Mouse (Mus musculus): ENCODE measurements around the gene Ifngr2.
A peak's percentile ranks its signal among the peaks of the same experiment; 100 is the strongest.

Gene Ifngr2

GRCm38 (mm10) chr16:91537065-91537464, 9.8 kb upstream of the Ifngr2 start:
- DNase-seq, result no peak

- no peak for DNase-seq
Observed at GRCm38 (mm10) chr16:91538051-91538450, 8.8 kb upstream of the Ifngr2 start.

GRCm38 (mm10) chr16:91538513-91538912, 8.4 kb upstream of the Ifngr2 start:
- no peak for DNase-seq

- DNase-seq, result peak; percentile 49
Observed at GRCm38 (mm10) chr16:91541573-91542081, 5.2 kb upstream of the Ifngr2 start.

DNA sequence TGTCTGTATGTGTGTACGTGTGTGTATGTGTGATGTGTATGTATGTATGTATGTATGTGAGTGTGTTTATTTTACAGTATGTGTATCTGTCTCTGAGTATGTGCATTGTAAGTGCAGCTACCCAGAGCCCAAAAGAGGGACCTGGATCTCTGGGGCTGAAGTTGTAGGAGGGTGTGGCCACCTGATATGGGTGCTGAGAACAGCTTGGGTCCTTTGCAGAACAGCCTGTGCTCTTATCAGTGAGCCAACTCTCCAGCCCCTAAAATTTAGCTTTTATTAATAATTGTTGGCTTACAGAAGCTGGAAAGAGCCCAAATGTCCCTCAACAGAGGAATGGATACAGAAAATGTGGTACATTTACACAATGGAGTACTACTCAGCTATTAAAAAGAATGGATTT, 3.3 kb upstream of the Ifngr2 start:
- no peak for DNase-seq

DNA sequence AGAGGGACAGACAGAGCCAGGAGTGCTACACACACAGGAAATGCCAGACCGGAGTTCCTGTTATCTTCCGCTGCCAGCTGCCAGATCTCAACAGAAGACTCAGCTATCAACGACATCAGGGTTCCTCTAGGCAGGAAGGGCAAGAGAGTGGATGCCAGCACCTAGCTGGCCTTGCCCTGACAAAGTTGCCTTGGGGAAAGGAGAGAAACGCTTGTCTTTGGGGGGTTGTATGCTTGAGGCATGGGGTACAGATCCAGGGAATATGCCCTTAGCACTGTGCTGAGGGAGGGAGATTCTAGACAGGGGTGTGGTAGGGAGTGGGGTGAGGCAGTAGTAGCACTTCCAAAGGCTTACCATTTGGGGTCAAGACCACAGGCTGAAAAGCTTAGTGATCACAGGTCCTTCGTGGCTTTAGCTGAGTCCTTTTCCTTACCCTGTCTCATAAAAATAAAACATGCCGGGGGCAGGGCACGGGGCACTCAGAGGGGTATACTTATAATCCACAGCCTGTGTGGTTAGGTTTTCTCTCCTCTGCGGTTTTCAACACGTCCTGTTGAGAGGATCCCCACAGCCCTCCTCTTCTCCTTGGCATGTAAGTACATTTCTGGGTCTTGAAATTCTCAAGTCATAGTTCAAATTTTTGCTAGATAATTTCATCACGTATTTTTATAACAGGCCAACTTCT, 1.1 kb upstream of the Ifngr2 start:
- DNase-seq, result no peak

- no peak for DNase-seq
Observed at GRCm38 (mm10) chr16:91546391-91546835, 459 bp upstream of the Ifngr2 start.

GRCm38 (mm10) chr16:91547974-91548373, 1.1 kb downstream of the Ifngr2 start:
- no peak for DNase-seq

DNA sequence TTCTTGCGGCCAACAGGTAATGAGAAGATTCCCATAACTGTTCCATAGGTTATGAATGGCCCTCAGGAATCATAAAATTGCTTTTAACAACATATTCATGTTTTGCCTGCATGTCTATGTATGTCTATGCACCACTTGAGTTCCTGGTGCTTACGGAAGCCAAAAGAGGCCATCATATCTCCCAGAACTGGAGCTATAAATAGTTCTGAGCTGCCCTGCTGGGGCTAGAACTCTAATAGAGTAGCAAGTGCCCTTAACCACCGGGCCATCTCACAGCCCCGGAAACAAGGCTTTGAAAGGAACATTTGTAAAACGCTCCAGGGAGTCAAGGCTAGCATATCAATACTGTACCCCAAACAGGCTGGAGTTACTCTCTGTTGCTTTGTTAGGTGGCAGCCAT, 1.7 kb downstream of the Ifngr2 start:
- DNase-seq, result no peak

DNA sequence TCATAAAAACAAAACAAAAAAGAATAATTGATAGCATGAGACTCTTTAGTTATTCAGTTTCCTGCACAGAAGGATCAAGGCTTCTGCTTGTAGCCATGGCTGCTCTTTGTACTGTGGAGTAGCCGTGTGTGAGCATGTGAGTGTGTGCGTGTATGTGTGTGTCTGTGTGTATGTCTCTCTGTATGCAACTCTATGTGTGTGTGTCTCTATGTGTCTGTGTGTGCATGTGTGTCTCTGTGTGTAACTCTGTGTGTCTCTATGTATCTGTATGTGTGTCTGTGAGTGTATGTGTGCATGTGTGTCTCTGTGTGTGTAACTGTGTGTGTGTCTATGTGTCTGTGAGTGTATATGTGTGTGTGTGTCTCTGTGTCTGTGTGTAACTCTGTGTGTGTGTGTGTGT, 2.1 kb downstream of the Ifngr2 start:
- DNase-seq, result no peak

DNA sequence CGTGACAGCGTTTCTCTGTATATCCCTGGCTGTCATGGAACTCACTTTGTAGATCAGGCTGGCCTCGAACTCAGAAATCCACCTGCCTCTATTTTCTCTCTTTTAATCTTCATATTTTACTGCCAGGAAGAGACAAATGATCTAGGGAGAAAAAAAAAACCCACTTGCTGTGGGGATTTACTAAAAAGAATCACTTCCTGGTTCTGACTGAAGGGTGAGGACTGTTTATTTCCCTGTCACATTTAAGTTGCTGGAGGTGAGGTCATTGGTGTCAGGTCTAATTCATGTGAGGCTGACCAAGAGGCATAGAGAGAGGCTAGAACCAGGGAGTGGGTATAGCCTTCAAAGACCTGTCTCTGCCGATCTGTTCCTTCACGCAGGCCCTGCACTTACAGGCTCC, 2.7 kb downstream of the Ifngr2 start:
- no peak for DNase-seq

DNA sequence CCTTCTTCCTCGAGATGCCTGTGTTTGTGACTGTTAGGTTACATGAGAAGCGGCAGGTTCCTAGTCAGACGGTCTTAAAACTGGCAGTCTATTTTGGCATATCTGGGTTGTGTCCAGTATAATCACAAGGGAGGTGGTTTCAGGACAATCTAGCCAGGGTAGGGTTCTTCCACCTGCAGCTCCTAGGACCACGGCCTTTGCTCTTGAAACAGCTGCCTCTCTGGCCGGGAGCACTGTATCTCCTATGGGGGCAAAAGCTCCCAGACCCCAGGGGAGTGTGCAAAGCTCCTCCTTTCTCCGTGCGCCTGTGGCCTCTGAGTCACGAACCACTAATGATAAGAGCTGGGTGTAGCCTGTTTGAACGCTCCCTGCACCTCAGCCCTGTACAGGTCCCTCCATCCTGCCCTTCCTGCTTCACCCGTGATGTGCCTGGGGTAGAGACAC, 4.2 kb downstream of the Ifngr2 start:
- no peak for DNase-seq

DNA sequence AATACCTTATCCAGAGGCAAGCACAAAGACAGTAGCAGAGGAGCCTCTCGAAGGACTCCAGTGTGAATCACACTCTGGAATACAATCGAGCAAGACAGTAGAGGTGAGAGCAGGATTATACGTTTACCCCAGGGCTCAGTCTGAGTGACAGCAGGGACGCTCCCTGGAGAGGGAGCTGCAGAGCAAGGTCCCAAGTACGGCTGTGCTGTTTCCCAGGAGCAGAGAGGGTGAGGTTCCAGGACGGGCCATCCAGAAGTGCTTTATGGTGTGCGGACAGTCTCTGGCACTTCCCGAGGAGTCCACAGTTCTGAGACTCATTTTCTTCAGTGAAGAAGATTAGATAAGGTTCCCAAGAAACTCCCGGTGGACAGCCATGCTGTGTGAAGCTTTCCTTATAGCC, 5.2 kb downstream of the Ifngr2 start:
- no peak for DNase-seq

- no peak for DNase-seq
Observed at GRCm38 (mm10) chr16:91553625-91554024, 6.8 kb downstream of the Ifngr2 start.

DNA sequence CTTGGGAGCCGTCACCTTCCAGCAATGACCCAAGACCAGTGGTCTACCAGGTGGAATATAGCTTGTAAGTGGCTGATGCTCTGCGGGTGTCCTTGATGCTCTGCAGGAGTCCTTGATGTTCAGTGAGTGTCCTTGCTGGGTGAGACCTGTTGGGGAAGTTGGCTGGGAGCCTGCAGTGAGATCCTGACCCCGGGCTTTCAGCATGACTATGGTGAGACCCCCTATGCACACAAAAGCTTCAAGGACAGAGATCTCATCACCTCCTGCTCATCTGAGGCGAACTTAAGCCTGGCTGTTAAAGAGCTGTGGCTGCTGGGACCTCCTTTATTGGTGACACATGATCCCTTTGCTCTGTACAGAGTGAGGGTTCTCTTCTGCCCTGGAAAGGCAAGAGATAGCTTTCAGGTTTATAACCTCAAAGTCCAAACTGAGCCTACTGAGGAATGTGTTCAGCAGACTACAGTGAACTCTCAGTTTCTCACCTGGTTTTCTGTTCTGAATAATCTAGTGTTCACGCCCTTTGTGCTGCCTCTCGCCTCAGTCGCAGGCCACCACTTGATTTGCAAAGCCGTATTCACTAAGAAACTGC, 8.2 kb downstream of the Ifngr2 start:
- DNase-seq, result no peak

GRCm38 (mm10) chr16:91556659-91557058, 9.8 kb downstream of the Ifngr2 start:
- DNase-seq, result no peak

DNA sequence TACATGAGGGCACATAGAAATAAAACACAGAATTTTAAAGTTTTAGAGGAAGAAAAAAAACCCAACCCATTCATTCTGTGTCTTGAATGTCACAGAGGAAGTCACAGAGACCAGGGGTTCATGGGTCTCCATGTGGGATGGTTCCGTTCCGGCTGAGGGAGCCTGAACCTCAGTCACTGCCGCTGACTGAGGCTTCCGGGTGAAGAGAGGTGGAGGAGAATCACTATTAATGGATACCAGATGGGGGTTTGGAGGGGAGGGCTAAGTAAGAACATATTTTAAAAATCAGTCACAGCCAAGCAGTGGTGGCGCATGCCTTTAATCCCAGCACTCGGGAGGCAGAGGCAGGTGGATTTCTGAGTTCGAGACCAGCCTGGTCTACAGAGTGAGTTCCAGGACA, 10.3 kb downstream of the Ifngr2 start:
- no peak for DNase-seq

DNA sequence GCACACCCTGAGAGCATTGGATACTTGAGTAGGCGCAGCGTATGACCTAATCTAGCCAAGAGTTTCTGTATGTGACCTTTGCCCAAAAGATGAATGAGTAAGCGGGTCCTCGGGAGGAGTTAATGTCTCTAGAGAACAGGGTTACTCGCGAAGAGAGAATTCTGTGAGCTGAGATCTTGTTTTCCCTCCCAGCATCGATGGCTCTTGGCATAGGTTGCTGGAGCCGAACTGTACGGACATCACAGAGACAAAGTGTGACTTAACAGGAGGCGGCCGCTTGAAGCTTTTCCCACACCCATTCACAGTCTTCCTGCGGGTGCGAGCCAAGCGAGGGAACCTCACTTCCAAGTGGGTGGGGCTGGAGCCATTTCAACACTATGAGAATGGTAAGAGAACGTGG, 10.8 kb downstream of the Ifngr2 start:
- DNase-seq, result no peak

DNA sequence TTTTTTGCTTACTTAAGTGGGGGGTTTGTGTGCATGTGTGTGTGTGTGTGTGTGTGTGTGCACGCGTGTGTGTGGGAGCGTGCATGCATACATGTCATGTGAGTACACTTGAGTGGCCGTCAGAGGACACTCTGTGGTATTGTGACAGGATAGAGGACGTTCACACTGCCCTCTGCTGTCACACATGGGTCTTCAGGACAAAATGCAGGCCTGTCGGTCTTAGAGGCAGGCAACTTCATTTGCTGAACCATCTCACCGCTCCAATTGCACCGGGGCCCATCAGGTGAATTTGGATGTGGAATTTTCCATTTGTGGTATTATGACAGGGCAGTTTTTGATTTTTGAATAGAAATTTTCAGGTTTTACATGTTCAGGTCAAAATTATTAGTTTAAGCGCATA, 14.2 kb downstream of the Ifngr2 start:
- no peak for DNase-seq

- DNase-seq, result no peak
Observed at GRCm38 (mm10) chr16:91561541-91562457, 14.9 kb downstream of the Ifngr2 start.

DNA sequence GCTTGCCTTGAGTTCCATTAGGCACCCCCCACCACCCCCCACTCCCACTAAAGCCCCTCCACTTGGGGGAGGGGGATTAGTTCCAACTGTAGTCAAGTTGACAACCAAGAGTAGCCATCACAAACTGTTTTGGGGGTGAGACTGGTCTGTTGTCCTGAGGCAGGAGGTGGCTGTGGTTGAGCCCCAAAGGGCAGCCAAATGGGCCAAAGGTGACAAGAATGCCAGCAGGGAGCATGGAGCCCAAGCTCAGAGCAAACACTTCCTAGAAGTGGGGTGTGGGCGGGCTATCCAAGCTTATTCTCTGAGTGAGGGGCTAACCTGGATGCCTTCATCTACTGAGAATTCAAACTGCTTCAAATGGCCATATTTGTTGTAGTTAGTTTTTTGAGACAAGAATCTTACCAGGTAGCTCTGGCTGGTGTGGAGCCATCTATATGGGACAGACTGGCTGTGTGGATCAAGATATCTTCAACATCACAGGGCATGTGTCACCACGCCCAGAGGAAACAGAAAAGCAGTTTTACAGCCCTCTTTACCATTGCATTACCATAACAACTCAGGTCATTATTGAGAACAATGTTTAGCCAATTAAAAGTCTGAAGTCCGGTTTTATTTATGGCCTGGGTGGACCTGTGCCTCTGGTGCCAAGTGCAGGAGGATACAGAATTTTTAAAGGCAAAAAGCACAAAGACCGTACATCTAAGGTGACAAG, 17.9 kb downstream of the Ifngr2 start:
- DNase-seq, result no peak

DNA sequence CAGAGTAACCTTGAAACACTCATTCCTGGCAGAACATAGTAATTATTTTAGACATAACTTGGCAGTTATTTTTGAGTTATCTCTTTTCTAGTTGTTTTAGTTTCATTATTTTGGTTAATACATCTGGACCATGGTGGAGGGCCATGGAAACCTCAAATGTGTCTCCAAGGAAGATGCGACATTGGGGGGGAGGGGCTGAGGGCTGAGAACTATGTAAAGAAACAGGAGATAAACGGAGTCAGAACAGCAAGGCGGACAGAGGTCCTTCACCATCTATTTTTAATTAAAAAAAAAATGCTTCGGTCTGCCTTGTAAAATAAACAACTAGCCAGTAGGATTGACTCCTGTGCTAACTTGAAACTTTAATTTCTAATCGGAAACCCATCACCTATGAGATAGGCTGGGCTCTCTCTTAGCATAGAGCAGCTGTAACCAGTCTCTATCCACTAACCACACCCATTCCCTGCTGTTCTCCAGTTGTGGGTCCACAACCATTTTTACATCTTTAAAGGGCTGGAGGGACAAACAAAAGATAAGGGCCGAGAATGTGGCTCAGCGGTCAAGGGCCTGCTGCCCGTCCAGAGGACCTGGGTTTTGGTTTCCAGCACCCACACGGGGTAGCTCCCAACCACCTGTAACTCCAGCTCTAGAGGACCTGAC, 18.6 kb downstream of the Ifngr2 start:
- DNase-seq, result no peak
